Mouse (Mus musculus): ENCODE measurements at regions not wholly inside any gene's neighbourhood (a gene's known extent, or its start where the extent isn't known, plus 50 kb on each side); places are given as distances from the start of the nearest gene placed in this dataset.
A peak's percentile ranks its signal among the peaks of the same experiment; 100 is the strongest.

DNA sequence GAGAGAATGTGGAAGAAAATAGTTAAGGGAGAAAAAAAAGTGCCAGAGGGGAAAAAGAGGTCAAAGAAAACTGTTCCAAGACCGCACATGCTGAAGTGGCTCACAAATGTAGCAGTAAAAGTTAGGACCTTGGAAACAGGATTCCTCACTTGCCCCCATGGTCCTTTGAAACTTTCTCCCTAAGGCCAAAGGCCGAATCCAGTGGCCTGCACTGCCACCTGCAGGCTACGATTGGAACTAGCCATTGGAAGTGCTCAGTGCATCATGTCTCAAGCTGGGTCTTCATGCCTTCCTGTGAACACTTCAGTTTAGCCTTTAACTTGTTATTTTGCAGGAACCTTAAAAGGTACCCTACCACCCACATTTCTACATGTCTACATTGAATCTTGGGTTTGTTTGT, 56.3 kb upstream of the Mctp2 start:
- no peaks in the 10 kb centered on the region for H3K9me3 ChIP-seq (ENCODE audit: low read length)
- no peak overlapping the region for H3K4me3 ChIP-seq (ENCODE audit: low read depth, low read length)
- H3K36me3 ChIP-seq (ENCODE audit: insufficient read depth, low read length) = no peaks in the 10 kb centered on the region
- no peak overlapping the region for H3K9ac ChIP-seq (replicated peaks; ENCODE audit: low read depth)
- DNase-seq (ENCODE audit: low spot score) (peak; percentile 61), ATAC-seq (no peak)
- TF ChIP-seq EP300 (IDR thresholded peaks at IDR 0.05) = no peak
- TF ChIP-seq CTCF (IDR thresholded peaks at IDR 0.05) = peak; percentile 93
- H3K27me3 ChIP-seq (replicated peaks; ENCODE audit: insufficient read depth, low read length) = no peaks in the 10 kb centered on the region
- no peak overlapping the region for H3K4me2 ChIP-seq (replicated peaks; ENCODE audit: low read depth, low read length)
- H3K27ac ChIP-seq (ENCODE audit: low read length) = no peak overlapping the region
- H3K4me1 ChIP-seq (ENCODE audit: insufficient read depth, low read depth, low read length) = no peaks in the 10 kb centered on the region
- 9% methylated on average over 3 of the region's 3 CpGs for WGBS

DNA sequence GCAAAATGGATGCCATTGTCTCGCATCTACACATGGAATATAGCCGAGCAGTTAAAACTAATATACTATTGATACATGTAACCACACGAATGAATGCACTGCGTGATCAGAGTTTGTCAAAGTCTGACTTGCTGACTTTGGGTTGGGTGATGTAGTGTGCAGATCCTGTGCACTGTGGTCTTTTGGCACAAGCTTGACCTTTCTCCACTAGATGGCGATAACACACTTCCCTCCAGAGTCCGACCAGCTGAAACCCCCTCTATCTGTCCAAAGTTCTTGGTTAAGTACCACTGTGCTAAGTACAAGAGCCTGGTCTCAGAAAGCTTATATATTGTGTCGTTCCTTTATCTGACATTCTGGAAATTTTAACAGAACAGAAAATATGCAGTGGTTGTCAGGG, 84.9 kb upstream of the Mctp2 start:
- Histone ChIP-seq H3K4me2 (replicated peaks; ENCODE audit: low read depth, low read length) (no peak overlapping the region), H3K27me3 (replicated peaks; ENCODE audit: insufficient read depth, low read length) (no peaks in the 10 kb centered on the region), H3K27ac (ENCODE audit: low read length) (no peak overlapping the region), H3K9me3 (ENCODE audit: low read length) (no peaks in the 10 kb centered on the region), H3K9ac (replicated peaks; ENCODE audit: low read depth) (no peak overlapping the region), H3K4me3 (ENCODE audit: low read depth, low read length) (no peak overlapping the region), H3K36me3 (ENCODE audit: insufficient read depth, low read length) (no peaks in the 10 kb centered on the region), H3K4me1 (ENCODE audit: insufficient read depth, low read depth, low read length) (no peaks in the 10 kb centered on the region)
- TF ChIP-seq CTCF (IDR thresholded peaks at IDR 0.05) (peak; percentile 73), EP300 (IDR thresholded peaks at IDR 0.05) (no peak)
- 37% methylated on average over 7 of the region's 7 CpGs for WGBS
- DNase-seq (ENCODE audit: low spot score) (peak; percentile 58), ATAC-seq (no peak)

DNA sequence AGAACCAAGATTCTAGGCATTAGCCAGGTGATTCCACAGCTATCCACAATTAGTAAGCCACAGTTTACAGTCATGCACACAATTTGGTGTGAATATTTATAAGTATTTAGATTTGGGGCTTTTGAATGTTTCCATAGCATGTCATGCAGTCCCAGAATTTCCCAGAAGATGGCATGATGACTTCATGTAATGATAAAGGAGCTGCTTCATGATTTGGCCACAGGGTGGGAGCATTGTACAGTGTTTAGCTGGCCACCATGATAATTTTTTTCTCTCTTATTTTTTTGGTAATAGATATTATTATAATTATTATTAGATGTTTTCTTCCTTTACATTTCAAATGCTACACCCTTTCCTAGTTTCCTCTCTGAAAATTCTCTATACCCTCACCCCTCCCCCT, 93.6 kb upstream of the Mctp2 start:
- no peaks in the 10 kb centered on the region for H3K9me3 ChIP-seq (ENCODE audit: low read length)
- H3K4me1 ChIP-seq (ENCODE audit: insufficient read depth, low read depth, low read length) = no peaks in the 10 kb centered on the region
- H3K4me2 ChIP-seq (replicated peaks; ENCODE audit: low read depth, low read length) = no peak overlapping the region
- H3K27me3 ChIP-seq (replicated peaks; ENCODE audit: insufficient read depth, low read length) = no peaks in the 10 kb centered on the region
- no peak for TF ChIP-seq EP300 (IDR thresholded peaks at IDR 0.05)
- TF ChIP-seq CTCF (IDR thresholded peaks at IDR 0.05) = peak; percentile 93
- no peak overlapping the region for H3K27ac ChIP-seq (ENCODE audit: low read length)
- H3K4me3 ChIP-seq (ENCODE audit: low read depth, low read length) = no peak overlapping the region
- DNase-seq (ENCODE audit: low spot score) = peak; percentile 75
- no peaks in the 10 kb centered on the region for H3K36me3 ChIP-seq (ENCODE audit: insufficient read depth, low read length)
- H3K9ac ChIP-seq (replicated peaks; ENCODE audit: low read depth) = no peak overlapping the region
- peak; percentile 30; the same call in 1 of the 2 replicates for ATAC-seq

DNA sequence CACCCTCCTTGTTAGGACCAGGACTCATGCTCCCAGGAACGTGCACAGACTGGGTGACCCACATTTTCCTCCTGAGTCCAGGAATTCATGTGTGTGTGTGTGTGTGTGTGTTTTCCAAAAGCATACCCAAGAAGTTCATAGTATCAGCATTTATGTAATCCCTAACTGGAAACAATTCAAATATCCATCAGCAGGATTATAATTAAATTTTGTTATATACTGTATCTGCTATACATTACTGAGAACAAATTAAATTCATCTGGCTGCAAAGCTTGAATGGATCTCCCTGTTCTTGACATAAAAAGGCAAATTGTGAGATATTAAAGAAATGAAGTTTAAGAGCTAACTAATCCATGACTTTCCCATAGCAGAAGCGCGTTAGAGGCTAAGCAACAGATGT, 99.7 kb upstream of the Mctp2 start:
- 86% methylated on average over 3 of the region's 3 CpGs for WGBS
- H3K4me1 ChIP-seq (ENCODE audit: insufficient read depth, low read depth, low read length) = no peaks in the 10 kb centered on the region
- H3K9ac ChIP-seq (replicated peaks; ENCODE audit: low read depth) = no peak overlapping the region
- no peaks in the 10 kb centered on the region for H3K36me3 ChIP-seq (ENCODE audit: insufficient read depth, low read length)
- TF ChIP-seq CTCF (IDR thresholded peaks at IDR 0.05) (no peak), EP300 (IDR thresholded peaks at IDR 0.05) (no peak)
- no peak overlapping the region for H3K4me3 ChIP-seq (ENCODE audit: low read depth, low read length)
- H3K27ac ChIP-seq (ENCODE audit: low read length) = no peak overlapping the region
- no peak for DNase-seq (ENCODE audit: low spot score)
- no peak overlapping the region for H3K4me2 ChIP-seq (replicated peaks; ENCODE audit: low read depth, low read length)
- no peaks in the 10 kb centered on the region for H3K27me3 ChIP-seq (replicated peaks; ENCODE audit: insufficient read depth, low read length)
- ATAC-seq = no peak
- no peaks in the 10 kb centered on the region for H3K9me3 ChIP-seq (ENCODE audit: low read length)

DNA sequence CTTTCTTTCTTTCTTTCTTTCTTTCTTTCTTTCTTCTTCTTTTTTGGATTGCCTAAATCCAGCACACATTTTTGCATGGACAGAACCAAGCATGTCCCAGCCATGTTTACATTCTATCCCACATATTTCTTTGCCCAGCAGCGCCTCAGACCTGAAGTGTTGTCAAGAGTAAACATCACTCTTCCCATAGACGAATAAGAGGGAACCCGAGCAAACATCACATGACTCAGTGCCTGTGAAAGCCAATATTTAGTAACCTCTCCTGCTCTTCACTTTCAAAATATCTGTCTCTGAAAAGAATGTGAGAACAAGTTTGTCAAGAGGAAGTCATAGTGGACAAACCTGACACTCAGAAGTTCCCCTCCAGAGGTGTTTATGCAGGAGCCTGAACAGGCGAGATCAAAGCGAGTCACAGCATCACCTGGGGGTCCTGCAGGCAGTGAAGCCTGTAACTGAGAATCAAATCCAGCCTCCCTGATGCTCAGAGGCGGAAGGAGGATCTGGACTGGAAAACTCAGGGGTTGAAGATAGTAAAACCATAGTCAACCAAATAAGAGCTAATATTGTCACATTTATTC, 102.1 kb upstream of the Mctp2 start:
- Histone ChIP-seq H3K9ac (replicated peaks; ENCODE audit: low read depth) (no peak overlapping the region), H3K4me2 (replicated peaks; ENCODE audit: low read depth, low read length) (no peak overlapping the region), H3K4me1 (ENCODE audit: insufficient read depth, low read depth, low read length) (no peaks in the 10 kb centered on the region), H3K9me3 (ENCODE audit: low read length) (no peaks in the 10 kb centered on the region), H3K36me3 (ENCODE audit: insufficient read depth, low read length) (no peaks in the 10 kb centered on the region), H3K27me3 (replicated peaks; ENCODE audit: insufficient read depth, low read length) (no peaks in the 10 kb centered on the region), H3K4me3 (ENCODE audit: low read depth, low read length) (no peak overlapping the region), H3K27ac (ENCODE audit: low read length) (no peak overlapping the region)
- ATAC-seq (peak; percentile 81), DNase-seq (ENCODE audit: low spot score) (peak; percentile 57)
- TF ChIP-seq CTCF (IDR thresholded peaks at IDR 0.05) (no peak), EP300 (IDR thresholded peaks at IDR 0.05) (peak; percentile 39; the same call in 1 of the 2 replicates)
- 20% methylated on average over 6 of the region's 6 CpGs for WGBS

DNA sequence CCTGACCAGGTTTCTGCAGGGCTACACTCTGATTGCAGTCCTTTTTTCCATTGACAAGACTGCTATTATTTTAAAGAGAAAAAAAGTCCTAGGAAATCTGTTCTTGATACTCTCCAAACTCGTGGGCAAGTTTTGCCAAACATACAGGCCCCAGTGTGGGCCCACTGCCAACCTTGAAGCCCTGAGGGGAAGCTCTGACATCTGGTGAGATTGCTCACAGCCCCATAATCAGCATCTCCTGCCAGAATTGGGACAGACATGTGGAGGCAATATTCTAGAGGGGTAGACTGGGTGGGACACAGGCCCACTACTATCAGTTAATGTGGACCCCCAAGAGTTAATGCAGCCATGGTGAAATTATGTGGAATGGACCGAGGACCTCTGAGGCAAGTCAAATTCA, 132.1 kb upstream of the Mctp2 start:
- Histone ChIP-seq H3K4me3 (ENCODE audit: low read depth, low read length) (no peak overlapping the region), H3K36me3 (ENCODE audit: insufficient read depth, low read length) (no peaks in the 10 kb centered on the region), H3K4me1 (ENCODE audit: insufficient read depth, low read depth, low read length) (no peaks in the 10 kb centered on the region), H3K27ac (ENCODE audit: low read length) (no peak overlapping the region), H3K27me3 (replicated peaks; ENCODE audit: insufficient read depth, low read length) (no peaks in the 10 kb centered on the region), H3K4me2 (replicated peaks; ENCODE audit: low read depth, low read length) (no peak overlapping the region), H3K9me3 (ENCODE audit: low read length) (no peaks in the 10 kb centered on the region), H3K9ac (replicated peaks; ENCODE audit: low read depth) (no peak overlapping the region)
- TF ChIP-seq CTCF (IDR thresholded peaks at IDR 0.05) (no peak), EP300 (IDR thresholded peaks at IDR 0.05) (no peak)
- no peak for DNase-seq (ENCODE audit: low spot score)
- ATAC-seq = no peak
- WGBS = 28% methylated on average over 2 of the region's 2 CpGs

DNA sequence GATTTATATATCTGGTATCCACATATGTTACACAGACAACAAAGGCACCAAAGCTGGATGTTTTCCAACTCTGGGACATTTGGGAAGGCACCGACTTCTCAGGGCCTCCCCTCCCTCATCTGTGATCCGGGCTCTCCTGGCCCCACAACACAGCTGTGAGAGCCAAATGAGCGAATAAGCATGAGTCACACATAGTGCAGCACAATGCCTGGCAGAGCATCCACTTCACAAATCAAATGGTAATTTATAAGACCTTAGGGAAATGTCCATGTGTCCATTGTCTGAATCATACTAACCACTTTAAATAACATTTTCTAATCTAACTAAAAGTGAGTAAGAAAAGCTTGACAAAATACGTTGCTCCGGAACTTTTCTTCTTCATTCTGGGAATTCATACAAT, 135.6 kb upstream of the Mctp2 start:
- H3K4me1 ChIP-seq (ENCODE audit: insufficient read depth, low read depth, low read length) = no peaks in the 10 kb centered on the region
- no peaks in the 10 kb centered on the region for H3K9me3 ChIP-seq (ENCODE audit: low read length)
- peak; percentile 5 for DNase-seq (ENCODE audit: low spot score)
- H3K27ac ChIP-seq (ENCODE audit: low read length) = no peak overlapping the region
- H3K9ac ChIP-seq (replicated peaks; ENCODE audit: low read depth) = no peak overlapping the region
- no peaks in the 10 kb centered on the region for H3K27me3 ChIP-seq (replicated peaks; ENCODE audit: insufficient read depth, low read length)
- no peaks in the 10 kb centered on the region for H3K36me3 ChIP-seq (ENCODE audit: insufficient read depth, low read length)
- 68% methylated on average over 5 of the region's 5 CpGs for WGBS
- no peak for ATAC-seq
- no peak overlapping the region for H3K4me2 ChIP-seq (replicated peaks; ENCODE audit: low read depth, low read length)
- TF ChIP-seq CTCF (IDR thresholded peaks at IDR 0.05) (no peak), EP300 (IDR thresholded peaks at IDR 0.05) (no peak)
- H3K4me3 ChIP-seq (ENCODE audit: low read depth, low read length) = no peak overlapping the region
